Mouse (Mus musculus) hindbrain, embryonic 10.5 days (tissue): ENCODE measurements around the gene Zbtb8b. TPM values are rescaled to one million over a fixed set of nuclear protein-coding genes. Genes with fewer than 3 reads are reported as not detected.

Experiments
- DNase-seq: peaks from one replicate; pipeline ENCODE4 v3.0.0-alpha.2; 2017; ENCODE audit warnings: low spot score
- H3K27ac ChIP-seq: fragments of 300-500 bp; sonication (generic); 2 replicates; pipeline ENCODE4 v1.5.1; 2016; ENCODE audit warnings: mild to moderate bottlenecking, moderate library complexity
- H3K27me3 ChIP-seq: fragments of 300-500 bp; sonication (generic); 2 replicates; pipeline ENCODE4 v1.6.1; 2016; ENCODE audit warnings: mild to moderate bottlenecking; ENCODE audit not compliant: poor library complexity, insufficient read depth, severe bottlenecking
- H3K36me3 ChIP-seq: fragments of 300-500 bp; sonication (generic); 2 replicates; pipeline ENCODE4 v1.6.1; 2016; ENCODE audit warnings: mild to moderate bottlenecking, moderate library complexity
- H3K4me1 ChIP-seq: fragments of 300-500 bp; sonication (generic); replicated peaks from 2 replicates; pipeline ENCODE4 v1.6.1; 2016; ENCODE audit warnings: mild to moderate bottlenecking
- H3K4me3 ChIP-seq: fragments of 300-500 bp; sonication (generic); 2 replicates; pipeline ENCODE4 v1.5.1; 2016; ENCODE audit warnings: mild to moderate bottlenecking, moderate library complexity
- H3K9me3 ChIP-seq: fragments of 300-500 bp; sonication (generic); 2 replicates; pipeline ENCODE4 v1.6.1; 2016; ENCODE audit warnings: mild to moderate bottlenecking, moderate library complexity
- WGBS: fragments of 180-500 bp; shearing (Covaris S2); methylation state at CpG from one replicate; pipeline ENCODE4 v1.1.7; 2016; 5-methylcytosine and 5-hydroxymethylcytosine counted together
- polyA plus RNA-seq: library from polyadenylated mRNA; unstranded; fragments of >200 nt; fragmentation: Nextera tagmentation; extraction: Ambion mirVana; gene quantifications from 2 replicates; pipeline ENCODE4 v1.2.1, GENCODE M21; 2016

Gene Zbtb8b
- polyA plus RNA-seq, 1 experiment from 2014 or later = 2.1 TPM

- no peaks in the 10 kb centered on the region for H3K36me3 ChIP-seq
- no peak overlapping the region for H3K4me3 ChIP-seq
- DNase-seq = no peak
- H3K4me1 ChIP-seq = no peaks in the 10 kb centered on the region
- H3K9me3 ChIP-seq = no peaks in the 10 kb centered on the region
- WGBS = 82% methylated on average over 4 of the region's 4 CpGs
- H3K27me3 ChIP-seq = no peaks in the 10 kb centered on the region
- H3K27ac ChIP-seq = no peak overlapping the region
Observed at GRCm38 (mm10) chr4:129399813-129400212, 40.8 kb downstream of the Zbtb8b start.

- 88% methylated on average over 3 of the region's 3 CpGs for WGBS
- DNase-seq = no peak
- Histone ChIP-seq H3K9me3 (no peaks in the 10 kb centered on the region), H3K27me3 (no peaks in the 10 kb centered on the region), H3K36me3 (no peaks in the 10 kb centered on the region), H3K4me3 (no peak overlapping the region), H3K27ac (no peak overlapping the region), H3K4me1 (peaks cover 12% of the 10 kb centered on the region)
Observed at GRCm38 (mm10) chr4:129396960-129397359, 43.7 kb downstream of the Zbtb8b start.

- Histone ChIP-seq H3K9me3 (no peaks in the 10 kb centered on the region), H3K27ac (no peak overlapping the region; the same call in 1 of the 2 replicates), H3K4me3 (no peak overlapping the region), H3K27me3 (no peaks in the 10 kb centered on the region), H3K36me3 (no peaks in the 10 kb centered on the region), H3K4me1 (peaks cover 13% of the 10 kb centered on the region)
- DNase-seq = no peak
- 52% methylated on average over 12 of the region's 12 CpGs for WGBS
Observed at GRCm38 (mm10) chr4:129394089-129394870, 46.4 kb downstream of the Zbtb8b start.

GRCm38 (mm10) chr4:129390936-129391557 lies 49.6 kb downstream of the Zbtb8b start:
- Histone ChIP-seq H3K9me3 (no peaks in the 10 kb centered on the region), H3K27me3 (no peaks in the 10 kb centered on the region), H3K27ac (no peak overlapping the region), H3K4me3 (no peak overlapping the region), H3K4me1 (peaks cover 25% of the 10 kb centered on the region), H3K36me3 (no peaks in the 10 kb centered on the region)
- 88% methylated on average over 7 of the region's 7 CpGs for WGBS
- no peak for DNase-seq

- H3K27ac ChIP-seq = no peak overlapping the region
- H3K27me3 ChIP-seq = no peaks in the 10 kb centered on the region
- no peak overlapping the region for H3K4me3 ChIP-seq
- H3K4me1 ChIP-seq = peaks cover 25% of the 10 kb centered on the region
- no peaks in the 10 kb centered on the region for H3K9me3 ChIP-seq
- WGBS = 90% methylated on average over 14 of the region's 14 CpGs
- no peak for DNase-seq
- no peaks in the 10 kb centered on the region for H3K36me3 ChIP-seq
Observed at GRCm38 (mm10) chr4:129390216-129390743, 50.4 kb downstream of the Zbtb8b start.

GRCm38 (mm10) chr4:129388404-129388803 lies 52.2 kb downstream of the Zbtb8b start:
- WGBS = 50% methylated on average over 5 of the region's 5 CpGs
- peak overlapping the region; percentile 76 for H3K27ac ChIP-seq
- H3K27me3 ChIP-seq = no peaks in the 10 kb centered on the region
- peak; percentile 66 for DNase-seq
- peaks cover 18% of the 10 kb centered on the region for H3K4me1 ChIP-seq
- H3K36me3 ChIP-seq = no peaks in the 10 kb centered on the region
- H3K9me3 ChIP-seq = no peaks in the 10 kb centered on the region
- H3K4me3 ChIP-seq = no peak overlapping the region

DNA sequence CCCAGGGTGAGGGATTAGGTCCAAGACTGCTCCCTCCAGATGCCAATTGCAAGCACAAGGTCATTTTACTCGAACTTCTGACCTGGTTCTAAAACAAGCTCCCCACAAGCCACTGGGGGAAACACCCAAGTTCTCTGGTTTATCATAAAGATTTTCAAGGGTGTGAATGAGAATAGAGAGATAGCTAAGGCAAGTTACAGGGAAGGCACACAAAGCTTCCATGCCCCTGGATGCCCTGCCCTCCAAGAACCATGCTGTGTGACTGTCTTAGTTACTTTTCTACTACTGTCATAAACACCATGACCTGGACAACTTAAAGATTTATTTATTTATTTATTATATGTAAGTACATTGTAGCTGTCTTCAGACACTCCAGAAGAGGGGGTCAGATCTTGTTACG lies 53.7 kb downstream of the Zbtb8b start:
- DNase-seq = no peak
- no peaks in the 10 kb centered on the region for H3K9me3 ChIP-seq
- H3K4me3 ChIP-seq = no peak overlapping the region
- H3K27me3 ChIP-seq = no peaks in the 10 kb centered on the region
- WGBS = 88% methylated on average over 2 of the region's 2 CpGs
- H3K36me3 ChIP-seq = no peaks in the 10 kb centered on the region
- H3K27ac ChIP-seq = no peak overlapping the region
- H3K4me1 ChIP-seq = peaks cover 13% of the 10 kb centered on the region

DNA sequence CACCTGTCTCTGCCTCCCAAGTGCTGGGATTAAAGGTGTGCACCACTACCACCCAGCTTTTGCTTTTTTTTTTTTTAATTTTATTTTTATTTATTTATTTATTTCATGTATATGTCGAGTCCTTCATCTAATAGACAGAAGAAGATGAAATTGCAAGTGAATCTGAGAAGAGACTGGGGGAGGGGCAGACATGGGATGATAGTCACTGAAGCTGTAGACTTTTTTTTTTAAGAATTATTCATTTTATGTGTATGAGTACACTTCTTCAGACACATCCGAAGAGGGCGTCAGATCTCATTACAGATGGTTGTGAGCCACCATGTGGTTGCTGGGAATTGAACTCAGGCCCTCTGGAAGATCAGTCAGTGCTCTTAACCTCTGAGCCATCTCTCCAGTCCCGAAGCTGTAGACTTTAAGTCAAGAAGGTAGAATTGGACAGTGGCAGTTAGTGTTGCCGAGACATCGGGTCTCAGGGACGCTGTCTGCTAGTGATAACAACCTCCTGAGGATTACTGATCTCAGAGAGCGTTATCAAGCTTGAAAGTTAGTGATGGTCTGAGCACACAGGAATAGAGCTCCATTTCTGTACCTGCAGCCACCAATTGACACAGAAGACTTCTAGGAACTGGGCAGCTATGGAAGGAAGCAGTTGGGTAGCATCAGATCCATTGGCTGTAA lies 54.2 kb downstream of the Zbtb8b start:
- no peak overlapping the region for H3K27ac ChIP-seq
- no peaks in the 10 kb centered on the region for H3K9me3 ChIP-seq
- H3K27me3 ChIP-seq = no peaks in the 10 kb centered on the region
- DNase-seq = no peak
- 90% methylated on average over 8 of the region's 8 CpGs for WGBS
- H3K36me3 ChIP-seq = no peaks in the 10 kb centered on the region
- H3K4me3 ChIP-seq = no peak overlapping the region
- H3K4me1 ChIP-seq = peaks cover 13% of the 10 kb centered on the region

DNA sequence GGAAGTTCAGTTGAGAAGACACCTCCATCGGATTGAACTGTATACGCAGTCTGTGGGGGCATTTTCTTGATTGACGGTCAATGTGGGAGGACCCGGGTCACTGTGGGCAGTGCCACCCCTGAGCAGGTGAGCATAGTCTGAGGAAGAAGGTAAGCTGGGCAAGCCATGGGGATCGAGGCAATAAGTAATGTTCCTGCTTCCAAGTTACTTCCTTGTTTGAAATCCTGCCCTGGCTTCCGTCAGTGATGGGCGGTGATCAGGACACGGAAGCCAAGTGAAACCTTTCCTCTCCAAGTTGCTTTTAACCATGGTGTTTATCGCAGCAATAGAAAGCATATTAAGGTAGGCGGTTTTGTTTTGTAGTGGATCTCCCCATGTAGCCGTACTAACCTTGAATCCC lies 55.0 kb downstream of the Zbtb8b start:
- Histone ChIP-seq H3K36me3 (no peaks in the 10 kb centered on the region), H3K9me3 (no peaks in the 10 kb centered on the region), H3K4me3 (no peak overlapping the region), H3K27me3 (no peaks in the 10 kb centered on the region), H3K4me1 (peaks cover 13% of the 10 kb centered on the region), H3K27ac (no peak overlapping the region)
- 93% methylated on average over 11 of the region's 11 CpGs for WGBS
- no peak for DNase-seq

DNA sequence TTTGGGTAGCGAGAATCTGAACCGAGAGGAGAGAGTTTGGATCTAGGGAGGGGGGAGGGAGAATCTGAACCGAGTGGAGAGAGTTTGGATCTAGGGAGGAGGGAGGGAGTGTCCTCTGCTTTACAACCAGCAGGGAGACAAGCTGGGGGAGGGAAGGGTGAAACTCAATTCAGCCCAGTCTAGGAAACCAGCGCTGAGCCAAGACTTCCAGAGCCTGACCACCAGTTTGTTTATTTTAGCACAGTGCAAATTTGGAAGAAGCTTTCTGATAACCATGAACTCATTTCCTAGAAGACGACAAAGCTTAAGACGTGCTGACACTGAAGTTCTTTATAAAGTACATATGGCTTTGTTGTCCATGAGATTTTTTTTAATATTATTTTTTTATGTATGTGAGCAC lies 56.2 kb downstream of the Zbtb8b start:
- H3K4me3 ChIP-seq = no peak overlapping the region
- H3K9me3 ChIP-seq = no peaks in the 10 kb centered on the region
- WGBS = 41% methylated on average over 6 of the region's 6 CpGs
- peaks cover 13% of the 10 kb centered on the region for H3K4me1 ChIP-seq
- no peak for DNase-seq
- H3K27me3 ChIP-seq = peaks cover 5% of the 10 kb centered on the region
- no peak overlapping the region for H3K27ac ChIP-seq
- no peaks in the 10 kb centered on the region for H3K36me3 ChIP-seq

DNA sequence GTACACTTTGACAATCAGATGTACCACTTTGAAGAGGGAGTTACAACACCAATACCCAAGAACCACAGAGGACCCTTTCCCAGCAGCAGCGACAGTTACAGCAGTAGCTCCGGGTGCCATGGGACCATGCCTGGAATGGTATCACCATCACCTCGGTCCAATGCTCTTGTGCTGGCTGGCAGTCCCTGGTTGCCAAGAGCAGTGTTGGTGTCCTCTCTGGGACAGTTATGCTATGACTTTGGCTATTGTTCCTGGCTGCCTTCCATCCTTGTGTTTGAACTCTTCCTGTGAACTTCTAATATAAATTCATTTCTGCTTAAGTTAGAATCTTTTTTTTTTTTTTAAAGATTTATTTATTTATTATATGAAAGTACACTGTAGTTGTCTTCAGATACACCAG lies 57.1 kb downstream of the Zbtb8b start:
- H3K4me1 ChIP-seq = peaks cover 8% of the 10 kb centered on the region
- H3K36me3 ChIP-seq = no peaks in the 10 kb centered on the region
- H3K4me3 ChIP-seq = no peak overlapping the region
- H3K9me3 ChIP-seq = no peaks in the 10 kb centered on the region
- H3K27me3 ChIP-seq = peaks cover 13% of the 10 kb centered on the region
- DNase-seq = no peak
- WGBS = 92% methylated on average over 3 of the region's 3 CpGs
- no peak overlapping the region for H3K27ac ChIP-seq

GRCm38 (mm10) chr4:129382488-129382887 lies 58.2 kb downstream of the Zbtb8b start:
- H3K27ac ChIP-seq = no peak overlapping the region
- H3K9me3 ChIP-seq = no peaks in the 10 kb centered on the region
- WGBS = 95% methylated on average over 2 of the region's 2 CpGs
- H3K36me3 ChIP-seq = no peaks in the 10 kb centered on the region
- H3K4me1 ChIP-seq = peaks cover 5% of the 10 kb centered on the region; the same call in 1 of the 2 replicates
- DNase-seq = no peak
- peaks cover 23% of the 10 kb centered on the region for H3K27me3 ChIP-seq
- H3K4me3 ChIP-seq = no peak overlapping the region

- Histone ChIP-seq H3K4me1 (peaks cover 6% of the 10 kb centered on the region; the same call in 1 of the 2 replicates), H3K27ac (no peak overlapping the region), H3K9me3 (no peaks in the 10 kb centered on the region), H3K4me3 (no peak overlapping the region), H3K27me3 (peaks cover 26% of the 10 kb centered on the region), H3K36me3 (no peaks in the 10 kb centered on the region)
- DNase-seq = no peak
- WGBS = 90% methylated on average over 9 of the region's 9 CpGs
Observed at GRCm38 (mm10) chr4:129382029-129382428, 58.6 kb downstream of the Zbtb8b start.
